Mouse (Mus musculus) hindbrain, postnatal 0 days (tissue): ENCODE data around the gene Rybp. TPM values are rescaled to one million over a fixed set of nuclear protein-coding genes. Genes with fewer than 3 reads are reported as not detected.

Experiments used
- ATAC-seq: fragments of 200-750 bp; cut with Nextera tagmentation; 2 replicates; pipeline ENCODE4 v1.8.0; 2017; ENCODE audit warnings: mild to moderate bottlenecking, moderate TSS enrichment, moderate library complexity
- DNase-seq: peaks from one replicate; pipeline ENCODE4 v3.0.0-alpha.2; 2015; ENCODE audit warnings: low spot score
- H3K27ac ChIP-seq: fragments of 300-500 bp; sonication (generic); 2 replicates; pipeline ENCODE4 v1.5.1; 2014; ENCODE audit warnings: mild to moderate bottlenecking
- H3K27me3 ChIP-seq: fragments of 300-500 bp; sonication (generic); 2 replicates; pipeline ENCODE4 v1.6.1; 2014; ENCODE audit warnings: low read length, mixed read lengths; ENCODE audit not compliant: insufficient read depth
- H3K36me3 ChIP-seq: fragments of 300-500 bp; sonication (generic); 2 replicates; pipeline ENCODE4 v1.6.1; 2014; ENCODE audit warnings: low read length, mixed read lengths; ENCODE audit not compliant: insufficient read depth
- H3K4me1 ChIP-seq: fragments of 300-500 bp; sonication (generic); 2 replicates; pipeline ENCODE4 v1.6.1; 2014; ENCODE audit warnings: antibody characterized with exemption, low read length, mixed read lengths; ENCODE audit not compliant: insufficient read depth
- H3K4me2 ChIP-seq: fragments of 300-500 bp; sonication (generic); 2 replicates; pipeline ENCODE4 v1.6.1; 2014; ENCODE audit warnings: low read depth, mild to moderate bottlenecking, low read length, moderate library complexity, mixed read lengths
- H3K4me3 ChIP-seq: fragments of 300-500 bp; sonication (generic); 2 replicates; pipeline ENCODE4 v1.5.1; 2014; ENCODE audit warnings: low read length
- H3K9ac ChIP-seq: fragments of 300-500 bp; sonication (generic); replicated peaks from 2 replicates; pipeline ENCODE4 v1.6.1; 2014; ENCODE audit warnings: mild to moderate bottlenecking, low read length, moderate library complexity, mixed read lengths
- H3K9me3 ChIP-seq: fragments of 300-500 bp; sonication (generic); 2 replicates; pipeline ENCODE4 v1.6.1; 2016; ENCODE audit warnings: low read length, mixed read lengths
- CTCF ChIP-seq: IDR thresholded peaks from 2 replicates; pipeline ENCODE4 v1.5.1; 2016; ENCODE audit warnings: antibody characterized with exemption, control low read depth, low read depth
- WGBS: fragments of 180-500 bp; shearing (Covaris S2); extraction: QIAGEN DNeasy Blood & Tissue Kit; methylation state at CpG from one replicate; pipeline ENCODE4 v1.1.7; 2014; 5-methylcytosine and 5-hydroxymethylcytosine counted together
- polyA plus RNA-seq: library from polyadenylated mRNA; unstranded; fragments of >200 nt; fragmentation: Nextera tagmentation; extraction: Ambion mirVana; gene quantifications from 2 replicates; pipeline ENCODE4 v1.2.1, GENCODE M21; 2015
- total RNA-seq: library from RNA; depleted of rRNA; stranded (reverse); fragments of >200 nt; gene quantifications from 2 replicates; pipeline ENCODE4 v1.2.3, GENCODE M21; 2014

The Rybp gene
- total and polyA plus RNA-seq, 2 experiments from 2014 or later, result 18.7 to 21.6 TPM

- no peak overlapping the region for H3K27ac ChIP-seq
- DNase-seq, result no peak
- no peaks in the 10 kb centered on the region for H3K4me1 ChIP-seq
- H3K9me3 ChIP-seq, result no peaks in the 10 kb centered on the region
- no peak for TF ChIP-seq CTCF
- H3K9ac ChIP-seq, result no peak overlapping the region
- no peaks in the 10 kb centered on the region for H3K36me3 ChIP-seq
- H3K4me3 ChIP-seq, result no peak overlapping the region
- 85% methylated on average over 3 of the region's 3 CpGs for WGBS
- no peaks in the 10 kb centered on the region for H3K27me3 ChIP-seq
- no peak overlapping the region for H3K4me2 ChIP-seq
- ATAC-seq, result no peak
These were observed 10.9 kb downstream of the Rybp start for GRCm38 (mm10) chr6:100276344-100276743.

DNA sequence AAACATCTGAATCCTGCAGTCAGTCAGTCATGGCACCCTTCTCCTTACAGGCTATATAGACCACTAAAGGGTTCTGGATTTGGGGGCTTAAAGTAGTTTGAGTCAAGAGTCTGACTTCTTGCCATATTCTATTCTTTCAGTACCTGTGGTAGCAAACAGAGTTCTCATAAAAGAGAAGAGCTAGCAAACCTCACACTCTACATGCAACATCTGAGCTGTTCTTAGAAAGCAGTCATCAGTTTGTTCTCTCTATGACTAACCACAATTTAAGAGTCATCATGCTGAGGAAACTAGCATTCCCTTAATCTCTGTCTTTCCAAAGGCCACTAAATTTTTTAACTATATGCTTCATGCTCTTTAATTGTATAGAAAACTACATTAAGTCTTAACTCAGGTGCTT lies 11.6 kb downstream of the Rybp start:
- H3K4me1 ChIP-seq, result no peaks in the 10 kb centered on the region
- H3K27me3 ChIP-seq, result no peaks in the 10 kb centered on the region
- ATAC-seq (no peak), DNase-seq (no peak)
- H3K27ac ChIP-seq, result no peak overlapping the region
- no peak for TF ChIP-seq CTCF
- no peaks in the 10 kb centered on the region for H3K36me3 ChIP-seq
- no peak overlapping the region for H3K4me3 ChIP-seq
- H3K9ac ChIP-seq, result no peak overlapping the region
- no peak overlapping the region for H3K4me2 ChIP-seq
- H3K9me3 ChIP-seq, result no peaks in the 10 kb centered on the region

- Histone ChIP-seq H3K4me2 (no peak overlapping the region), H3K27me3 (no peaks in the 10 kb centered on the region), H3K4me1 (no peaks in the 10 kb centered on the region), H3K27ac (no peak overlapping the region), H3K4me3 (no peak overlapping the region), H3K9ac (no peak overlapping the region), H3K9me3 (no peaks in the 10 kb centered on the region), H3K36me3 (no peaks in the 10 kb centered on the region)
- DNase-seq (no peak), ATAC-seq (no peak)
- TF ChIP-seq CTCF, result no peak
- 67% methylated on average over 1 of the region's 1 CpGs for WGBS
These were observed 13.7 kb downstream of the Rybp start for GRCm38 (mm10) chr6:100273556-100273955.

DNA sequence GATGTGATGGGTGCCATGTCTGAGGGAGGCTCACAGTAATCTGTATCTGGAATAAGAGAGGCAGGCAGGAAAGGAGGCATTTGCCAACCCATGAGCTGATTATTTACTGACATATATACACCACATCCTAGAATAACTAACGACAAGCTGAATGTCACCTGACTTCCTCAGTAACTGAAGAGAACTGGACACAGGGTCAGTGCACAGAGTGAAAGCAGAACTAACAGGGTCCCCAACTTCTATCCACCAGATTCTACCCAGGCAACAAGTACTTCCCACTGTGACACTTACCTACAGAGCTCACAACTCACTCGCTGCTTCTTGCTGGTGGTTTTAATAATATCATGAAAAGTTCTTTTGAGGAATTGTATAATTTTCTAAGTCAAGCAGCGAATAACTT lies 15.3 kb downstream of the Rybp start:
- Histone ChIP-seq H3K4me2 (no peak overlapping the region), H3K4me1 (no peaks in the 10 kb centered on the region), H3K9ac (no peak overlapping the region), H3K36me3 (no peaks in the 10 kb centered on the region), H3K27me3 (no peaks in the 10 kb centered on the region), H3K27ac (no peak overlapping the region), H3K4me3 (no peak overlapping the region), H3K9me3 (no peaks in the 10 kb centered on the region)
- DNase-seq (no peak), ATAC-seq (no peak)
- no peak for TF ChIP-seq CTCF
- 79% methylated on average over 3 of the region's 3 CpGs for WGBS

- Histone ChIP-seq H3K27me3 (no peaks in the 10 kb centered on the region), H3K9me3 (no peaks in the 10 kb centered on the region), H3K36me3 (no peaks in the 10 kb centered on the region), H3K9ac (no peak overlapping the region), H3K4me1 (no peaks in the 10 kb centered on the region), H3K27ac (no peak overlapping the region), H3K4me3 (no peak overlapping the region), H3K4me2 (no peak overlapping the region)
- WGBS, result 85% methylated on average over 2 of the region's 2 CpGs
- TF ChIP-seq CTCF, result no peak
- no peak for DNase-seq
- ATAC-seq, result no peak
These were observed 16.5 kb downstream of the Rybp start for GRCm38 (mm10) chr6:100270765-100271164.

DNA sequence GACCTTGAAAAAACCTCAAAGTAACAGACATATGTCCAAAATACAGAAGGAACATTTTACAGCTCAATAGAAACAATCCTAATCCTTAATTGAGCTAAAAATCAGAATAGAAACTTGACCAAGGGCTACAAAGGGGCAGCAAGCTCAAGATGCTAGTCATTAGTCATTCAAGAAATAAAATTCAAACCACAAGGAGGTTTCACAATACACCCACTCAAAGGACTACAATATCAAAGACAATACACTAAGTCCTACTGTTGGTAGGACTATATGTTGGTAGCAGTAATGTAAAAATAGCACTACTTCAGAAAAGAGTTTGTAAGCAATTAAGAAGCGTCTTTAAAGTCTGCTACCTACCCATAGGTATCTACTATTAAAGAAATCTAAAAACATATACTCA lies 27.7 kb downstream of the Rybp start:
- Histone ChIP-seq H3K9ac (no peak overlapping the region), H3K4me1 (no peaks in the 10 kb centered on the region), H3K27me3 (no peaks in the 10 kb centered on the region), H3K27ac (no peak overlapping the region), H3K4me2 (no peak overlapping the region), H3K36me3 (no peaks in the 10 kb centered on the region), H3K9me3 (no peaks in the 10 kb centered on the region), H3K4me3 (no peak overlapping the region)
- 93% methylated on average over 1 of the region's 1 CpGs for WGBS
- TF ChIP-seq CTCF, result no peak
- ATAC-seq (no peak), DNase-seq (no peak)

DNA sequence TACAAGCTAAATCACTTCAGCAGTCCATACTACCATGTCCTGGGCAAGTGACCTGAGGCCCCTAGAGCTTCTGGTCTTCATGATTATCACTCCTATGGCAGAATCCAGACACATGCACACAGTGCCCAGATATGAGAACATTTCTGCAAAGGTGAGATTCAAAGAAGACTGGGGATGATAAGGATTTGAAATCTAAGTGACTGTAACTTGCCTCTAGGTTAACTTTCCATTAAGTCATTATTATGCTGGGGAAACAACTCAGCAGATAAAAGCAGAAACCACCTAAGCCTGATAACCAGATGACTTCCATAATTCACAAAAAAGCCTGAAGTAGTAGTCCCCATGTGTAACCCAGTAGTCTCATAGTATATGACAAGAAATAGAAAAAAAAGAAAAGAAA lies 29.0 kb downstream of the Rybp start:
- Histone ChIP-seq H3K36me3 (no peaks in the 10 kb centered on the region), H3K27me3 (no peaks in the 10 kb centered on the region), H3K4me2 (no peak overlapping the region), H3K9ac (no peak overlapping the region), H3K27ac (no peak overlapping the region), H3K4me3 (no peak overlapping the region), H3K4me1 (no peaks in the 10 kb centered on the region), H3K9me3 (no peaks in the 10 kb centered on the region)
- no peak for DNase-seq
- no peak for TF ChIP-seq CTCF
- ATAC-seq, result no peak
